Mouse (Mus musculus) neural tube, embryonic 13.5 days (tissue): ENCODE measurements around the gene BC025920. TPM values are rescaled to one million over a fixed set of nuclear protein-coding genes. Genes with fewer than 3 reads are reported as not detected.

ENCODE experiments used
- ATAC-seq: fragments of 200-750 bp; cut with Nextera tagmentation; 2 replicates; pipeline ENCODE4 v1.8.0; 2017; ENCODE audit warnings: low read depth, mild to moderate bottlenecking, moderate TSS enrichment, moderate library complexity
- H3K27ac ChIP-seq: fragments of 300-500 bp; sonication (generic); replicated peaks from 2 replicates; pipeline ENCODE4 v1.5.1; 2015; ENCODE audit warnings: moderate library complexity, mild to moderate bottlenecking, inconsistent platforms
- H3K27me3 ChIP-seq: fragments of 300-500 bp; sonication (generic); 2 replicates; pipeline ENCODE4 v1.6.1; 2015; ENCODE audit warnings: mild to moderate bottlenecking, inconsistent platforms
- H3K36me3 ChIP-seq: fragments of 300-500 bp; sonication (generic); 2 replicates; pipeline ENCODE4 v1.6.1; 2015; ENCODE audit warnings: mild to moderate bottlenecking, inconsistent platforms
- H3K4me1 ChIP-seq: fragments of 300-500 bp; sonication (generic); replicated peaks from 2 replicates; pipeline ENCODE4 v1.6.1; 2015; ENCODE audit warnings: inconsistent platforms
- H3K4me2 ChIP-seq: fragments of 300-500 bp; sonication (generic); 2 replicates; pipeline ENCODE4 v1.6.1; 2015; ENCODE audit warnings: inconsistent platforms, mild to moderate bottlenecking, moderate library complexity
- H3K4me3 ChIP-seq: fragments of 300-500 bp; sonication (generic); 2 replicates; pipeline ENCODE4 v1.5.1; 2015; ENCODE audit warnings: mild to moderate bottlenecking, inconsistent platforms
- H3K9ac ChIP-seq: fragments of 300-500 bp; sonication (generic); 2 replicates; pipeline ENCODE4 v1.6.1; 2015; ENCODE audit warnings: moderate library complexity, mild to moderate bottlenecking, inconsistent platforms
- H3K9me3 ChIP-seq: fragments of 300-500 bp; sonication (generic); 2 replicates; pipeline ENCODE4 v1.6.1; 2016; ENCODE audit warnings: inconsistent platforms
- WGBS: fragments of 180-500 bp; shearing (Covaris S2); methylation state at CpG from one replicate; pipeline ENCODE4 v1.1.7; 2015; 5-methylcytosine and 5-hydroxymethylcytosine counted together
- polyA plus RNA-seq: library from polyadenylated mRNA; unstranded; fragments of >200 nt; fragmentation: Nextera tagmentation; extraction: Ambion mirVana; gene quantifications from 2 replicates; pipeline ENCODE4 v1.2.1, GENCODE M21; 2015

Gene BC025920
- polyA plus RNA-seq, 1 experiment from 2014 or later, result 2.5 TPM

- Histone ChIP-seq H3K27ac (peak overlapping the region; percentile 77), H3K36me3 (no peaks in the 10 kb centered on the region), H3K4me2 (peak overlapping the region; percentile 43), H3K27me3 (peaks cover 70% of the 10 kb centered on the region), H3K9me3 (no peaks in the 10 kb centered on the region), H3K4me1 (peaks cover 50% of the 10 kb centered on the region), H3K9ac (peak overlapping the region; percentile 49; the same call in 1 of the 2 replicates), H3K4me3 (0 out of 2 replicates have a peak overlapping the region, but pooled peaks have one; percentile 16)
- ATAC-seq, result peak; percentile 25
- 3% methylated on average over 10 of the region's 12 CpGs for WGBS
Observed at GRCm38 (mm10) chr10:81597137-81597950, 8.7 kb upstream of the BC025920 start.

- Histone ChIP-seq H3K4me3 (no peak overlapping the region), H3K36me3 (no peaks in the 10 kb centered on the region), H3K27ac (no peak overlapping the region), H3K4me2 (no peak overlapping the region), H3K4me1 (peaks cover 59% of the 10 kb centered on the region), H3K9me3 (no peaks in the 10 kb centered on the region), H3K9ac (no peak overlapping the region), H3K27me3 (peaks cover 60% of the 10 kb centered on the region)
- 38% methylated on average over 3 of the region's 3 CpGs for WGBS
- ATAC-seq, result no peak
Observed at GRCm38 (mm10) chr10:81598342-81598741, 7.7 kb upstream of the BC025920 start.

GRCm38 (mm10) chr10:81598871-81599270, 7.2 kb upstream of the BC025920 start:
- no peak overlapping the region for H3K9ac ChIP-seq
- H3K4me2 ChIP-seq, result no peak overlapping the region
- H3K4me3 ChIP-seq, result no peak overlapping the region
- no peaks in the 10 kb centered on the region for H3K36me3 ChIP-seq
- H3K27ac ChIP-seq, result no peak overlapping the region
- H3K9me3 ChIP-seq, result no peaks in the 10 kb centered on the region
- H3K27me3 ChIP-seq, result peaks cover 55% of the 10 kb centered on the region
- WGBS, result 57% methylated on average over 6 of the region's 6 CpGs
- peaks cover 59% of the 10 kb centered on the region for H3K4me1 ChIP-seq
- ATAC-seq, result no peak

- peaks cover 62% of the 10 kb centered on the region for H3K4me1 ChIP-seq
- peaks cover 47% of the 10 kb centered on the region for H3K27me3 ChIP-seq
- H3K36me3 ChIP-seq, result no peaks in the 10 kb centered on the region
- no peak for ATAC-seq
- WGBS, result 83% methylated on average over 5 of the region's 5 CpGs
- no peak overlapping the region for H3K9ac ChIP-seq
- H3K27ac ChIP-seq, result no peak overlapping the region
- no peak overlapping the region for H3K4me3 ChIP-seq
- H3K4me2 ChIP-seq, result no peak overlapping the region
- no peaks in the 10 kb centered on the region for H3K9me3 ChIP-seq
Observed at GRCm38 (mm10) chr10:81599630-81600029, 6.4 kb upstream of the BC025920 start.

GRCm38 (mm10) chr10:81600096-81600495, 6.0 kb upstream of the BC025920 start:
- H3K9me3 ChIP-seq, result no peaks in the 10 kb centered on the region
- H3K4me2 ChIP-seq, result no peak overlapping the region
- peaks cover 63% of the 10 kb centered on the region for H3K4me1 ChIP-seq
- no peak overlapping the region for H3K4me3 ChIP-seq
- no peak overlapping the region for H3K9ac ChIP-seq
- no peak overlapping the region for H3K27ac ChIP-seq
- WGBS, result 47% methylated on average over 10 of the region's 10 CpGs
- H3K27me3 ChIP-seq, result peaks cover 43% of the 10 kb centered on the region
- no peaks in the 10 kb centered on the region for H3K36me3 ChIP-seq
- ATAC-seq, result no peak

GRCm38 (mm10) chr10:81600738-81601203, 5.3 kb upstream of the BC025920 start, which contains the start of gene Tle6:
Gene Tle6, minus strand, starts transcription at chr10:81601073.
- Histone ChIP-seq H3K4me2 (peak within 1 kb of the TSS; percentile 51), H3K27me3 (peaks cover 36% of the 10 kb centered on the region), H3K36me3 (no peaks in the 10 kb centered on the region), H3K27ac (no peak within 1 kb of the TSS), H3K9ac (peak within 1 kb of the TSS; percentile 27; the same call in 1 of the 2 replicates), H3K4me1 (peaks cover 62% of the 10 kb centered on the region), H3K9me3 (no peaks in the 10 kb centered on the region), H3K4me3 (peak within 1 kb of the TSS; percentile 18; the same call in 1 of the 2 replicates)
- peak; percentile 72 for ATAC-seq
- WGBS, result under 1% methylated on average over 28 of the region's 28 CpGs

GRCm38 (mm10) chr10:81601396-81601905, 4.6 kb upstream of the BC025920 start:
- peak overlapping the region; percentile 27; the same call in 1 of the 2 replicates for H3K9ac ChIP-seq
- ATAC-seq, result no peak
- no peaks in the 10 kb centered on the region for H3K36me3 ChIP-seq
- no peaks in the 10 kb centered on the region for H3K9me3 ChIP-seq
- 18% methylated on average over 7 of the region's 7 CpGs for WGBS
- H3K4me2 ChIP-seq, result peak overlapping the region; percentile 51
- no peak overlapping the region for H3K4me3 ChIP-seq
- H3K27me3 ChIP-seq, result peaks cover 31% of the 10 kb centered on the region
- no peak overlapping the region for H3K27ac ChIP-seq
- H3K4me1 ChIP-seq, result peaks cover 56% of the 10 kb centered on the region

GRCm38 (mm10) chr10:81602741-81603151, 3.3 kb upstream of the BC025920 start:
- H3K9ac ChIP-seq, result no peak overlapping the region
- WGBS, result 14% methylated on average over 4 of the region's 4 CpGs
- peaks cover 52% of the 10 kb centered on the region for H3K4me1 ChIP-seq

GRCm38 (mm10) chr10:81604019-81604967, 1.8 kb upstream of the BC025920 start:
- H3K9ac ChIP-seq, result peak overlapping the region; percentile 47
- peak overlapping the region; percentile 59; the same call in 1 of the 2 replicates for H3K4me2 ChIP-seq
- H3K27me3 ChIP-seq, result peaks cover 16% of the 10 kb centered on the region
- H3K27ac ChIP-seq, result no peak overlapping the region; the same call in 1 of the 2 replicates
- peaks cover 47% of the 10 kb centered on the region for H3K4me1 ChIP-seq
- no peaks in the 10 kb centered on the region for H3K9me3 ChIP-seq
- 82% methylated on average over 12 of the region's 12 CpGs for WGBS
- peak; percentile 2; the same call in 1 of the 2 replicates for ATAC-seq
- no peak overlapping the region for H3K4me3 ChIP-seq
- 0 out of 2 replicates have a peak, but pooled peaks cover 1% of the 10 kb centered on the region for H3K36me3 ChIP-seq

More at GRCm38 (mm10) chr10:81602741-81603151, 3.3 kb upstream of the BC025920 start:
- no peak for ATAC-seq
- H3K27me3 ChIP-seq, result peaks cover 30% of the 10 kb centered on the region
- H3K9me3 ChIP-seq, result no peaks in the 10 kb centered on the region
- no peaks in the 10 kb centered on the region for H3K36me3 ChIP-seq
- H3K4me3 ChIP-seq, result no peak overlapping the region
- H3K27ac ChIP-seq, result peak overlapping the region; percentile 42; the same call in 1 of the 2 replicates
- H3K4me2 ChIP-seq, result no peak overlapping the region

GRCm38 (mm10) chr10:81604968-81605665, 953 bp upstream of the BC025920 start:
- Histone ChIP-seq H3K9ac (peak overlapping the region; percentile 62), H3K27ac (peak overlapping the region; percentile 91), H3K4me3 (peak overlapping the region; percentile 36), H3K36me3 (0 out of 2 replicates have a peak, but pooled peaks cover 3% of the 10 kb centered on the region), H3K9me3 (no peaks in the 10 kb centered on the region), H3K4me1 (peaks cover 47% of the 10 kb centered on the region), H3K4me2 (peak overlapping the region; percentile 59), H3K27me3 (peaks cover 8% of the 10 kb centered on the region; the same call in 1 of the 2 replicates)
- 20% methylated on average over 29 of the region's 29 CpGs for WGBS
- ATAC-seq, result peak; percentile 15

- peaks cover 45% of the 10 kb centered on the region for H3K4me1 ChIP-seq
- 5% methylated on average over 14 of the region's 14 CpGs for WGBS
- H3K9ac ChIP-seq, result peak overlapping the region; percentile 62
- ATAC-seq, result peak; percentile 25
- peak overlapping the region; percentile 59 for H3K4me2 ChIP-seq
- H3K27ac ChIP-seq, result peak overlapping the region; percentile 91
- peak overlapping the region; percentile 36 for H3K4me3 ChIP-seq
- H3K36me3 ChIP-seq, result 0 out of 2 replicates have a peak, but pooled peaks cover 3% of the 10 kb centered on the region
- no peaks in the 10 kb centered on the region for H3K9me3 ChIP-seq
- peaks cover 6% of the 10 kb centered on the region; the same call in 1 of the 2 replicates for H3K27me3 ChIP-seq
Observed at GRCm38 (mm10) chr10:81605666-81605973, 450 bp upstream of the BC025920 start.
